Mouse (Mus musculus): Measurements from ENCODE around the gene Epdr1. TPM values are rescaled to one million over a fixed set of nuclear protein-coding genes. Genes with fewer than 3 reads are reported as not detected.
A peak's percentile ranks its signal among the peaks of the same experiment; 100 is the strongest.
"Not testable (repeated sequence)": the region's sequence is repeated elsewhere in the genome, so short reads cannot be mapped to it uniquely, and the experiment has no call there.

The Epdr1 gene
- polyA plus RNA-seq, 1 experiment, result 175 TPM

GRCm38 (mm10) chr13:19602531-19602930 lies 17.2 kb downstream of the Epdr1 start:
- 74% methylated on average over 1 of the region's 1 CpGs for WGBS

GRCm38 (mm10) chr13:19599242-19599641 lies 20.5 kb downstream of the Epdr1 start:
- WGBS, result 19% methylated on average over 6 of the region's 6 CpGs
- Histone ChIP-seq H3K4me3 (replicated peaks; ENCODE audit: insufficient read depth, low read depth, low read length) (no peak overlapping the region), H3K27me3 (ENCODE audit: control insufficient read depth, insufficient read depth, low read length) (no peaks in the 10 kb centered on the region), H3K4me1 (ENCODE audit: control insufficient read depth, insufficient read depth, low read length) (peaks cover 3% of the 10 kb centered on the region; the same call in 1 of the 2 replicates), H3K27ac (ENCODE audit: insufficient read depth, low read length) (no peak overlapping the region)
- DNase-seq, result no peak
- no peak for TF ChIP-seq CTCF (IDR thresholded peaks at IDR 0.05; ENCODE audit: borderline replicate concordance, insufficient read depth, low read depth, low read length)
- TF ChIP-seq POLR2A (IDR thresholded peaks at IDR 0.05; ENCODE audit: borderline replicate concordance, insufficient read depth, low read length), result no peak

More at GRCm38 (mm10) chr13:19602531-19602930, 17.2 kb downstream of the Epdr1 start:
- Histone ChIP-seq H3K4me1 (ENCODE audit: control insufficient read depth, insufficient read depth, low read length) (peaks cover 1% of the 10 kb centered on the region; the same call in 1 of the 2 replicates), H3K27ac (ENCODE audit: insufficient read depth, low read length) (no peak overlapping the region), H3K4me3 (replicated peaks; ENCODE audit: insufficient read depth, low read depth, low read length) (no peak overlapping the region), H3K27me3 (ENCODE audit: control insufficient read depth, insufficient read depth, low read length) (no peaks in the 10 kb centered on the region)
- no peak for DNase-seq
- no peak for TF ChIP-seq CTCF (IDR thresholded peaks at IDR 0.05; ENCODE audit: borderline replicate concordance, insufficient read depth, low read depth, low read length)
- no peak for TF ChIP-seq POLR2A (IDR thresholded peaks at IDR 0.05; ENCODE audit: borderline replicate concordance, insufficient read depth, low read length)

GRCm38 (mm10) chr13:19595141-19595540 lies 24.6 kb downstream of the Epdr1 start:
- WGBS, result 65% methylated on average over 1 of the region's 1 CpGs
- H3K4me3 ChIP-seq (replicated peaks; ENCODE audit: insufficient read depth, low read depth, low read length), result no peak overlapping the region
- peaks cover 3% of the 10 kb centered on the region; the same call in 1 of the 2 replicates for H3K4me1 ChIP-seq (ENCODE audit: control insufficient read depth, insufficient read depth, low read length)
- no peak for TF ChIP-seq POLR2A (IDR thresholded peaks at IDR 0.05; ENCODE audit: borderline replicate concordance, insufficient read depth, low read length)
- TF ChIP-seq CTCF (IDR thresholded peaks at IDR 0.05; ENCODE audit: borderline replicate concordance, insufficient read depth, low read depth, low read length), result no peak
- peak; percentile 28 to 52 for DNase-seq
- no peaks in the 10 kb centered on the region for H3K27me3 ChIP-seq (ENCODE audit: control insufficient read depth, insufficient read depth, low read length)
- no peak overlapping the region for H3K27ac ChIP-seq (ENCODE audit: insufficient read depth, low read length)

- no peaks in the 10 kb centered on the region for H3K4me1 ChIP-seq (ENCODE audit: control insufficient read depth, insufficient read depth, low read length)
- no peak for TF ChIP-seq CTCF (IDR thresholded peaks at IDR 0.05; ENCODE audit: borderline replicate concordance, insufficient read depth, low read depth, low read length)
- TF ChIP-seq POLR2A (IDR thresholded peaks at IDR 0.05; ENCODE audit: borderline replicate concordance, insufficient read depth, low read length), result no peak
- H3K4me3 ChIP-seq (replicated peaks; ENCODE audit: insufficient read depth, low read depth, low read length), result no peak overlapping the region
- H3K27me3 ChIP-seq (ENCODE audit: control insufficient read depth, insufficient read depth, low read length), result no peaks in the 10 kb centered on the region
- WGBS, result 91% methylated on average over 3 of the region's 3 CpGs
- H3K27ac ChIP-seq (ENCODE audit: insufficient read depth, low read length), result no peak overlapping the region
- DNase-seq, result no peak
Observed at GRCm38 (mm10) chr13:19590996-19591759, 28.5 kb downstream of the Epdr1 start.

- Histone ChIP-seq H3K27ac (ENCODE audit: insufficient read depth, low read length) (no peak overlapping the region), H3K27me3 (ENCODE audit: control insufficient read depth, insufficient read depth, low read length) (no peaks in the 10 kb centered on the region), H3K4me1 (ENCODE audit: control insufficient read depth, insufficient read depth, low read length) (no peaks in the 10 kb centered on the region), H3K4me3 (replicated peaks; ENCODE audit: insufficient read depth, low read depth, low read length) (no peak overlapping the region)
- TF ChIP-seq POLR2A (IDR thresholded peaks at IDR 0.05; ENCODE audit: borderline replicate concordance, insufficient read depth, low read length) (no peak), CTCF (IDR thresholded peaks at IDR 0.05; ENCODE audit: borderline replicate concordance, insufficient read depth, low read depth, low read length) (no peak)
- 89% methylated on average over 3 of the region's 3 CpGs for WGBS
- DNase-seq, result no peak
Observed at GRCm38 (mm10) chr13:19575947-19576346, 43.8 kb downstream of the Epdr1 start.

- not testable (repeated sequence) for DNase-seq; H3K4me1 ChIP-seq (ENCODE audit: control insufficient read depth, insufficient read depth, low read length); H3K27me3 ChIP-seq (ENCODE audit: control insufficient read depth, insufficient read depth, low read length); H3K4me3 ChIP-seq (replicated peaks; ENCODE audit: insufficient read depth, low read depth, low read length); H3K27ac ChIP-seq (ENCODE audit: insufficient read depth, low read length)
- 92% methylated on average over 2 of the region's 2 CpGs for WGBS
Observed at GRCm38 (mm10) chr13:19574723-19575122, 45.0 kb downstream of the Epdr1 start.

- H3K27me3 ChIP-seq (ENCODE audit: control insufficient read depth, insufficient read depth, low read length); H3K4me3 ChIP-seq (replicated peaks; ENCODE audit: insufficient read depth, low read depth, low read length); H3K4me1 ChIP-seq (ENCODE audit: control insufficient read depth, insufficient read depth, low read length); DNase-seq; H3K27ac ChIP-seq (ENCODE audit: insufficient read depth, low read length): not testable (repeated sequence)
Observed at GRCm38 (mm10) chr13:19570166-19570565, 49.6 kb downstream of the Epdr1 start.

- DNase-seq, result no peak
- no peak for TF ChIP-seq POLR2A (IDR thresholded peaks at IDR 0.05; ENCODE audit: borderline replicate concordance, insufficient read depth, low read length)
- TF ChIP-seq CTCF (IDR thresholded peaks at IDR 0.05; ENCODE audit: borderline replicate concordance, insufficient read depth, low read depth, low read length), result no peak
- H3K27ac ChIP-seq (ENCODE audit: insufficient read depth, low read length), result no peak overlapping the region
- H3K4me3 ChIP-seq (replicated peaks; ENCODE audit: insufficient read depth, low read depth, low read length), result no peak overlapping the region
- H3K27me3 ChIP-seq (ENCODE audit: control insufficient read depth, insufficient read depth, low read length), result no peaks in the 10 kb centered on the region
- H3K4me1 ChIP-seq (ENCODE audit: control insufficient read depth, insufficient read depth, low read length), result no peaks in the 10 kb centered on the region
- whole genome bisulfite sequencing, result 94% methylated on average over 1 of the region's 1 CpGs
Observed at GRCm38 (mm10) chr13:19562510-19562909, 57.2 kb downstream of the Epdr1 start.

Measured in cerebellum, adult 2 months (tissue).